Comparison of ENCODE assay signal across 8 mouse cellular contexts in genomic region chr9:65021887-65022579, GRCm38 (mm10). TPM values are rescaled to one million over a fixed set of nuclear protein-coding genes. Genes with fewer than 3 reads are reported as not detected.
DNase-seq lines count a peak whose midpoint lies in the region; ATAC-seq and TF ChIP-seq lines count a peak whose summit lies in the region.

No protein-coding gene starts in this region.

- peak; percentile 25 for ATAC-seq in erythroblast, adult 5-6 weeks (replicated peaks; ENCODE audit: low FRiP score, poor library complexity, severe bottlenecking)
- no peak; the same call in 1 of the 2 replicates for ATAC-seq in limb, embryonic 14.5 days (ENCODE audit: low FRiP score, low read depth)
- ATAC-seq in stomach, embryonic 15.5 days (ENCODE audit: insufficient read depth, low FRiP score, low read depth), result peak; percentile 15; the same call in 1 of the 2 replicates

- peaks cover 5% of the 10 kb centered on the region for H3K4me1 ChIP-seq in heart, adult 2 months (ENCODE audit: control insufficient read depth, insufficient read depth, low read length)
- peaks cover 12% of the 10 kb centered on the region for H3K4me1 ChIP-seq in limb, embryonic 14.5 days (ENCODE audit: control insufficient read depth, insufficient read depth, low read length)
- H3K4me1 ChIP-seq in stomach, embryonic 15.5 days, result peaks cover 4% of the 10 kb centered on the region

- no peak for DNase-seq in heart, adult 2 months
- no peak for DNase-seq in heart, postnatal 25 days (ENCODE audit: low spot score)
- no peak for DNase-seq in limb, embryonic 14.5 days (ENCODE audit: low spot score)
- no peak for DNase-seq in right cerebral cortex, adult 18-20 months
- no peak for DNase-seq in left cerebral cortex, postnatal 14 days (ENCODE audit: low spot score in 2 of 2)

- peak overlapping the region; percentile 99 for H3K4me3 ChIP-seq in heart, adult 2 months
- peak overlapping the region; percentile 78 for H3K4me3 ChIP-seq in C2C12 (ENCODE audit: insufficient read depth, poor library complexity, severe bottlenecking)
- H3K4me3 ChIP-seq in limb, embryonic 14.5 days (replicated peaks; ENCODE audit: low read length), result peak overlapping the region; percentile 63
- H3K4me3 ChIP-seq in stomach, embryonic 15.5 days (replicated peaks), result peak overlapping the region; percentile 91

- TF ChIP-seq CTCF in heart, adult 2 months (IDR thresholded peaks at IDR 0.05), result no peak
- TF ChIP-seq CTCF in C2C12 (IDR thresholded peaks at IDR 0.05; ENCODE audit: control insufficient read depth, insufficient read depth, insufficient read length), result no peak

- H3K79me3 ChIP-seq in C2C12 (ENCODE audit: low read depth), result peaks cover 18% of the 10 kb centered on the region

- intact Hi-C loops in heart, adult 2 months (cut with DNase I), result loop anchor here (1.0 to 10.0 kb wide), 2 partner anchors 10 to 217 kb away; partner anchors contain the start of gene Dpp8
- intact Hi-C loops in heart, postnatal 25 days (cut with DNase I), result no loop called here
- intact Hi-C loops in left cerebral cortex, postnatal 14 days (cut with DNase I), result no loop called here

- H3ac ChIP-seq in C2C12 (ENCODE audit: control insufficient read depth, insufficient read length, low read depth), result peak overlapping the region; percentile 36

- 24% methylated on average over 9 of the region's 9 CpGs for WGBS in heart, adult 2 months
- WGBS in limb, embryonic 14.5 days, result 20% methylated on average over 9 of the region's 9 CpGs
- WGBS in stomach, embryonic 15.5 days, result 20% methylated on average over 9 of the region's 9 CpGs

- H3K9me3 ChIP-seq in limb, embryonic 14.5 days (ENCODE audit: control insufficient read depth, low read length), result no peaks in the 10 kb centered on the region
- H3K9me3 ChIP-seq in stomach, embryonic 15.5 days, result no peaks in the 10 kb centered on the region

- no peaks in the 10 kb centered on the region for H3K36me3 ChIP-seq in heart, adult 2 months (ENCODE audit: control insufficient read depth, insufficient read depth, low read length)
- no peaks in the 10 kb centered on the region for H3K36me3 ChIP-seq in C2C12 (ENCODE audit: control insufficient read depth, insufficient read depth)
- no peaks in the 10 kb centered on the region for H3K36me3 ChIP-seq in limb, embryonic 14.5 days (ENCODE audit: control insufficient read depth, insufficient read depth, low read length)
- H3K36me3 ChIP-seq in stomach, embryonic 15.5 days, result no peaks in the 10 kb centered on the region

- TF ChIP-seq EP300 in heart, adult 2 months (IDR thresholded peaks at IDR 0.05; ENCODE audit: insufficient read depth, low read depth, low read length), result no peak

- H3K27ac ChIP-seq in heart, adult 2 months, result peak overlapping the region; percentile 90
- H3K27ac ChIP-seq in limb, embryonic 14.5 days (replicated peaks; ENCODE audit: low read depth, low read length), result peak overlapping the region; percentile 64
- peak overlapping the region; percentile 82 for H3K27ac ChIP-seq in stomach, embryonic 15.5 days

- TF ChIP-seq POLR2A in heart, adult 2 months (IDR thresholded peaks at IDR 0.05; ENCODE audit: insufficient read depth, low read depth, low read length), result no peak
- no peak for TF ChIP-seq POLR2A in limb, embryonic 14.5 days (IDR thresholded peaks at IDR 0.05; ENCODE audit: borderline replicate concordance, extremely low read depth, insufficient read depth, insufficient read length)

- H3K9ac ChIP-seq in heart, adult 2 months (ENCODE audit: low read depth, low read length), result peak overlapping the region; percentile 80
- H3K9ac ChIP-seq in limb, embryonic 14.5 days (ENCODE audit: low read depth, low read length, severe bottlenecking), result peak overlapping the region; percentile 71
- H3K9ac ChIP-seq in stomach, embryonic 15.5 days, result 0 out of 2 replicates have a peak overlapping the region, but pooled peaks have one; percentile 14

- H3K4me2 ChIP-seq in limb, embryonic 14.5 days (replicated peaks; ENCODE audit: low read depth, low read length, severe bottlenecking), result peak overlapping the region; percentile 74
- H3K4me2 ChIP-seq in stomach, embryonic 15.5 days, result peak overlapping the region; percentile 85

- H3K79me2 ChIP-seq in heart, adult 2 months (replicated peaks; ENCODE audit: control insufficient read depth, insufficient read depth, low read length), result peaks cover 4% of the 10 kb centered on the region; the same call in 1 of the 2 replicates
- H3K79me2 ChIP-seq in C2C12 (ENCODE audit: control insufficient read depth, insufficient read depth), result peaks cover 45% of the 10 kb centered on the region

- no peaks in the 10 kb centered on the region for H3K27me3 ChIP-seq in heart, adult 2 months (ENCODE audit: control insufficient read depth, insufficient read depth, low read length)
- H3K27me3 ChIP-seq in C2C12 (ENCODE audit: control insufficient read depth, insufficient read depth, insufficient read length), result no peaks in the 10 kb centered on the region
- no peaks in the 10 kb centered on the region for H3K27me3 ChIP-seq in limb, embryonic 14.5 days (ENCODE audit: control insufficient read depth, insufficient read depth, low read length)
- H3K27me3 ChIP-seq in stomach, embryonic 15.5 days (replicated peaks), result no peaks in the 10 kb centered on the region

TF ChIP-seq in C2C12, 6 proteins besides CTCF, POLR2A, EP300 and RAD21:
- TF ChIP-seq MYOD1 (IDR thresholded peaks at IDR 0.05; ENCODE audit: control insufficient read depth, insufficient read length, low read depth) (no peak), USF1 (IDR thresholded peaks at IDR 0.05; ENCODE audit: low read depth) (no peak)

RNA-seq across cellular contexts. Expression of gene Hacd3, which starts 0.5 kb away (rescaled TPM):
- total RNA-seq in heart, adult 2 months (2021), result 10 to 100 TPM; 17.6 to 18.9 TPM
- 11.2 and 18.2 TPM in 2 replicates for polyA plus RNA-seq in heart, adult 2 months (2012; rRNA removed)
- total RNA-seq in heart, postnatal 25 days (2021), result 10 to 100 TPM; 17.3 to 18.5 TPM
- 22.9 TPM for polyA plus RNA-seq in C2C12 (2012; fragmentation: generic; extraction: Trizol)
- 6.1 and 18.3 TPM in 2 replicates for total RNA-seq in erythroblast, adult 5-6 weeks (2015; ENCODE audit: low replicate concordance)
- 19.9 and 20.2 TPM in 2 replicates for total RNA-seq in erythroblast, adult 5-6 weeks (2017; ENCODE audit: low replicate concordance)
- polyA plus RNA-seq in limb, embryonic 14.5 days (2012; rRNA removed), result 52.0 and 53.4 TPM in 2 replicates
- polyA plus RNA-seq in limb, embryonic 14.5 days (2014; fragmentation: Nextera tagmentation; extraction: Ambion mirVana), result 41.8 and 48.1 TPM in 2 replicates
- 88.5 and 91.6 TPM in 2 replicates for polyA plus RNA-seq in stomach, embryonic 15.5 days (2015; fragmentation: Nextera tagmentation; extraction: Ambion mirVana)
- total RNA-seq in left cerebral cortex, postnatal 14 days (2021), result 100 to 1,000 TPM; 177 TPM

RNA-seq across cellular contexts. Expression of gene Dpp8, which starts 10.2 kb away (rescaled TPM):
- 10 to 100 TPM; 56.6 to 61.0 TPM for total RNA-seq in heart, adult 2 months (2021)
- polyA plus RNA-seq in heart, adult 2 months (2012; rRNA removed), result 42.2 and 83.2 TPM in 2 replicates
- total RNA-seq in heart, postnatal 25 days (2021), result 10 to 100 TPM; 57.4 to 68.0 TPM
- 15.5 TPM for polyA plus RNA-seq in C2C12 (2012; fragmentation: generic; extraction: Trizol)
- total RNA-seq in erythroblast, adult 5-6 weeks (2015; ENCODE audit: low replicate concordance), result 32.0 and 46.1 TPM in 2 replicates
- 62.7 and 69.0 TPM in 2 replicates for total RNA-seq in erythroblast, adult 5-6 weeks (2017; ENCODE audit: low replicate concordance)
- polyA plus RNA-seq in limb, embryonic 14.5 days (2012; rRNA removed), result 52.3 and 61.5 TPM in 2 replicates
- polyA plus RNA-seq in limb, embryonic 14.5 days (2014; fragmentation: Nextera tagmentation; extraction: Ambion mirVana), result 29.1 and 30.3 TPM in 2 replicates
- polyA plus RNA-seq in stomach, embryonic 15.5 days (2015; fragmentation: Nextera tagmentation; extraction: Ambion mirVana), result 32.5 and 39.4 TPM in 2 replicates
- 100 to 1,000 TPM; 134 to 141 TPM for total RNA-seq in left cerebral cortex, postnatal 14 days (2021)

Comparison
In these comparisons a context has a peak if more than half of its experiments do, and no peak if none do; other contexts are left out.
1. H3K9ac ChIP-seq: peak in every context shown above with its lines; median percentile 80 in heart, adult 2 months; 71 in limb, embryonic 14.5 days; 14 in stomach, embryonic 15.5 days.
2. RNA of gene Hacd3, which starts 0.5 kb away (total RNA-seq): 177 TPM in left cerebral cortex, postnatal 14 days; 6.1 to 20.2 TPM in erythroblast, adult 5-6 weeks, 17.6 to 18.9 TPM in heart, adult 2 months and 17.3 to 18.5 TPM in heart, postnatal 25 days; every median in the first group is over 4 times any median in the second.
3. Peak in every context shown above with its lines, with median percentiles within 50 percentile points of each other: H3K27ac ChIP-seq and H3K4me3 ChIP-seq.